Mouse (Mus musculus) WW6 (cell line): ENCODE data around the gene Ermap.

Source experiments
- DNase-seq: peaks from one replicate; pipeline ENCODE4 v3.0.0-alpha.2; 2013; ENCODE audit warnings: low read depth, low spot score

Gene Ermap

DNA sequence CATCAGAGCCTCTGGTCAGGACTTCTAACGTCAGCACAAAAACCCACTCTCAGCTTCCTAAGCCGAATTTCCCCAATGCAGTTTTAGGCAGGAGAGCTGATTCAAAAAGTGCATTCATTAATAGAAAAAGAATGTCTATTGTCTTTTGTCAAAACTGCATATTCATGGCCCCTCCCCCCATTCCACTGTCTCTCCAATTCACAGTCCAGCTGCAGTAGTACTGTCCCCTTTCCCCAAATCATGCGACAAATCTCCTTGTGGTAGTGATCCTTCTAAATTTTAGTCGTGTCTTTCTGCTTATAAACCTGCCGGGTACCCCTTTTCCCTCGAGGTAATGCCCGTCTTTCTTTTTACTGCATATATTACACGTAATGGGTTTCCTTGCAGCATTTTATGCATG lies 51.0 kb downstream of the Ermap start:
- DNase-seq = no peak

GRCm38 (mm10) chr4:119138171-119138570 lies 51.6 kb downstream of the Ermap start:
- DNase-seq = peak; percentile 68

- no peak for DNase-seq
Observed at GRCm38 (mm10) chr4:119137313-119137712, 52.5 kb downstream of the Ermap start.

GRCm38 (mm10) chr4:119133860-119134259 lies 56.0 kb downstream of the Ermap start:
- no peak for DNase-seq

- DNase-seq = no peak
Observed at GRCm38 (mm10) chr4:119133306-119133705, 56.5 kb downstream of the Ermap start.

DNA sequence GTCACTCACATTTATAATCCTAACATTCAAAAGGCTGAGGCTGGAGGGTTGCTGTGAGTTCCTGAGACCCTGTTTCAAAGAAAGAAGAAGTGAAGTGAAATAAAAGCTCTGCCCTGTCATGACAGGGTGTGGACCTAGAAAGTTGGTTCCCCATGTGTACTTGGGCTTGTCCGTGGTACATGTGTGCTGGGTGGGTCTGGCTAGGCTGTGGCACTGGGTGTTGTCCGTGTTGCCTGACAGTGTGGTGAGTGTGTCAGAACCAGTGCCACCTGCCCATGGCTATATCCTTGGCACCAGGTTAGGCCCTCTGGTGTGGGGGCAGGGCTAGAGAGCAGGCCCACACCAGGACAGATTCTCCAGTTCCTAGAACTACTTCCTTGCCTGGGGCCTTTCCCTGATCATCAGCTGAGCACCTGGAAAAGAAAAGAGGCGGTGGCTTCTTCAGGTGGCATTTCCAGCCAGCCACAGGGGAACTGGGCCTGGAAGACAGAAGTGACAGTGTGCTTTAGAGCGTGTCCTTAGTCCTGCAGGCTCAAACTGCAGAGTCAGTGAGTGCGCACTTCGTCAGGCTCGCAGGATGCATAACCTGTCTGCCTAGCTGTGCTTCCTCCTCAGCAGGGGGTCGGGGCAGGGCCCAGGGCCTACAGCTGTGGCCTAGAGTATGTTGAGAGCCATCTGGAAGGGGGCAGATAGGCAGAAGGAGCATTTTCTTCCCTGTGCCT lies 58.5 kb downstream of the Ermap start:
- DNase-seq = no peak

DNA sequence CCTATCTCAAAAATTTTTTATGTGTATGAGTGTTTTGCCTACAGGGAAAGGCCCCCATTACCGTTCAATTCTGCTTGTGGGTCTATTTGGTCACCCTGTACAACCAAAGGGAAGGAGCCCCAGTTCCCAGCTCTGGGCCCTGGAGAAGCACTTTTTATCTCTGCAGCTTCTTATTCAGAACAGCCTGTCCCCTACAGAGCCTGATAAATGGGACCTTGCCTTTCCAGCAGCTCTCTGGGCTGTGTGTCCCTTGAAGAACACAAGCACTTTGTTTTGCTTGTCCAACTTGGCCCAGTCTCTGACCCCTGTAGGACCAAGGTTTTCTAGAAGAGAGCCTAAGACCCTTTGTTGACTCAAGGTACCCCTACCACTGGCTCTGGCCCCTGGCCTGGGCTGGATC lies 60.7 kb downstream of the Ermap start:
- no peak for DNase-seq

DNA sequence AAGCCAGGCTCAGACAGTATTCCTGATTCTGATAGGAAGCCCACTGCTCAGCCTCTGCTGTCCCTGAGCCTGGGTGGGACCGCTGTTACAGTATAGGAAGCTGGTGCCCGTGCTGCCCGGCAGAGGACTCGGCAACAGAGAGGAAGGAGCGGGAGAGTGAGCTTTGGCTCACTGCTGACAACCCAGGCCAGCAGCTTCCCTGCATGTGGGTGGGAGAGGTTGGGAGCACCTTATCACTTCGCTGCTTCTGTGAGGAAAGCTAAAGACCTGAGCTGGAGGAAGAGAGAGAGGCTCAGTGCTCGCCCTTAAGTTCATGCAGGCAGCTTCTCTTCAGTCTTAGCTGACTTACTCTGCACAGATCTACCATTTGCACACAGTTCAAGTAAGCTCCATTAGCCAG lies 61.3 kb downstream of the Ermap start:
- no peak for DNase-seq

DNA sequence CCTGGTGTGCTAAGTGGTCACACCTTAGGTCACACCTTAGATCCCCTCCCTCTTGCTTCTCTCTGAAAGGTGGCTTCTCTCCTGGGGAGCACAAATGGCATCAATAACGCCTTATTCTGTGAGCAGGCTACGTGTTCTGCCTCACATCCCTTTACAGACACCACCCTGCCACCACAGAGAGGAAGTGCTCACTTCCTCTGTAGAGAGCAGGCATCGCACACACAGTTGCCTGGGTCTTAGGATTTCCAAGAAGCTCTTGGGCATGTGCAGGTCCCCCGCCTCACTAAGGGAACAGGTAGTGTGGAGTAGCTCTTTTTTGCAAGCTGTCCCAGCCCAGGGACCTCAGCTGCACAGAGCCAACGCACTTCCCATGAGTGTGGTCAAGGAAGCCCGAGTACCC lies 62.6 kb downstream of the Ermap start:
- no peak for DNase-seq

- no peak for DNase-seq
Observed at GRCm38 (mm10) chr4:119125577-119126270, 64.1 kb downstream of the Ermap start.
